Mouse (Mus musculus): ENCODE data around the gene Il17rd. TPM values are rescaled to one million over a fixed set of nuclear protein-coding genes. Genes with fewer than 3 reads are reported as not detected.

The Il17rd gene
- polyA plus RNA-seq, 1 experiment from 2014 or later, result 15.5 TPM

DNA sequence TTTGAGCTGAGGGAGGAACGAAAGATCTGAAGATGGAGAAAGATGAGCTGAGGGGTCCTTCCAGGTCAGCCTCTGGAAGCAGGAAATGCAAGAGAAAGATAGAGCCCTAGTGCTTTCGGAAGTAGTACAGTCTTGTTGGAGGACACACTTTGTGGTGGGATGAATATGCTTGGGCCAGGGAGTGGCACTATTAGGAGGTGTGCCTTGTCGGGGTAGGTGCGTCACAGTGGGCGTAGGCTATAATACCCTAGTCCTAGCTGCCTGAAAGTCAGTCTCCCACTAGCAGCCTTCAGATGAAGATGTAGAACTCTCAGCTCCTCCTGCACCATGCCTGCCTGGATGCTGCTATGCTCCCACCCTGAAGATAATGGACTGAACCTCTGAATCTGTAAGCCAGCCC, 110.7 kb downstream of the Il17rd start:
- Histone ChIP-seq H3K4me3 (replicated peaks) (no peak overlapping the region), H3K36me3 (no peaks in the 10 kb centered on the region), H3K27ac (no peak overlapping the region), H3K4me1 (replicated peaks) (peaks cover 36% of the 10 kb centered on the region), H3K27me3 (no peaks in the 10 kb centered on the region), H3K4me2 (no peak overlapping the region), H3K9ac (replicated peaks) (no peak overlapping the region), H3K9me3 (no peaks in the 10 kb centered on the region)
- ATAC-seq (ENCODE audit: insufficient number of reproducible peaks, insufficient read depth, low FRiP score, low TSS enrichment, low read depth), result no peak
- 96% methylated on average over 5 of the region's 5 CpGs for WGBS

GRCm38 (mm10) chr14:27150011-27150640, 111.4 kb downstream of the Il17rd start:
- 52% methylated on average over 6 of the region's 6 CpGs for WGBS
- no peak overlapping the region for H3K4me3 ChIP-seq (replicated peaks)
- H3K27me3 ChIP-seq, result no peaks in the 10 kb centered on the region
- no peak overlapping the region for H3K9ac ChIP-seq (replicated peaks)
- no peaks in the 10 kb centered on the region for H3K36me3 ChIP-seq
- no peaks in the 10 kb centered on the region for H3K9me3 ChIP-seq
- no peak overlapping the region for H3K27ac ChIP-seq
- peaks cover 36% of the 10 kb centered on the region for H3K4me1 ChIP-seq (replicated peaks)
- no peak for ATAC-seq (ENCODE audit: insufficient number of reproducible peaks, insufficient read depth, low FRiP score, low TSS enrichment, low read depth)
- H3K4me2 ChIP-seq, result no peak overlapping the region

GRCm38 (mm10) chr14:27151432-27151831, 112.7 kb downstream of the Il17rd start:
- H3K27me3 ChIP-seq, result no peaks in the 10 kb centered on the region
- H3K9ac ChIP-seq (replicated peaks), result no peak overlapping the region
- peaks cover 31% of the 10 kb centered on the region for H3K4me1 ChIP-seq (replicated peaks)
- peak overlapping the region; percentile 73 for H3K27ac ChIP-seq
- 11% methylated on average over 8 of the region's 8 CpGs for WGBS
- peak; percentile 52 for ATAC-seq (ENCODE audit: insufficient number of reproducible peaks, insufficient read depth, low FRiP score, low TSS enrichment, low read depth)
- peak overlapping the region; percentile 10; the same call in 1 of the 2 replicates for H3K4me2 ChIP-seq
- H3K4me3 ChIP-seq (replicated peaks), result no peak overlapping the region
- no peaks in the 10 kb centered on the region for H3K36me3 ChIP-seq
- H3K9me3 ChIP-seq, result no peaks in the 10 kb centered on the region

DNA sequence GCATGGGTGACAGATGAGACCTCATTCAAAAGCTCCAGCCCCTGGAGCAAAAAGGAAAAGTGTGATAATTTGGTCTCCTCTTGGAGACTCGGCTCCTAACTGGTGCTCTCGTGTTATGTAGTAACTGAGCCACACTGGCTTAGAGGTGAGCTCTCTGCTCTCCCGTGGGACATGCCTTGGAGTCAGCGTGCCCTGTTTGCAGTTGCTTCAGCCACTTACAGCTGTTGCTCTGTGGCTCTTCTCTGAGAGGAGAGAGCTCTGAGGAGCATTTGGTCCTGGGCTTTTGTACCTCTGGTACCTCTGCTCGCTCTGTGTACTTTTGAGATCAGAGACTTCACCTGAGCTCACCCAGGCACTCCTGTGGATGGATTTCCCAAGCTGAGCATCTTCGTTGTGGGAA, 116.3 kb downstream of the Il17rd start:
- H3K27ac ChIP-seq, result no peak overlapping the region
- ATAC-seq (ENCODE audit: insufficient number of reproducible peaks, insufficient read depth, low FRiP score, low TSS enrichment, low read depth), result no peak
- H3K9ac ChIP-seq (replicated peaks), result no peak overlapping the region
- no peaks in the 10 kb centered on the region for H3K36me3 ChIP-seq
- H3K27me3 ChIP-seq, result no peaks in the 10 kb centered on the region
- H3K4me1 ChIP-seq (replicated peaks), result peaks cover 35% of the 10 kb centered on the region
- H3K4me3 ChIP-seq (replicated peaks), result no peak overlapping the region
- WGBS, result 63% methylated on average over 6 of the region's 6 CpGs
- no peak overlapping the region for H3K4me2 ChIP-seq
- H3K9me3 ChIP-seq, result no peaks in the 10 kb centered on the region

- no peaks in the 10 kb centered on the region for H3K27me3 ChIP-seq
- WGBS, result 81% methylated on average over 6 of the region's 6 CpGs
- no peak for ATAC-seq (ENCODE audit: insufficient number of reproducible peaks, insufficient read depth, low FRiP score, low TSS enrichment, low read depth)
- no peak overlapping the region for H3K4me3 ChIP-seq (replicated peaks)
- no peaks in the 10 kb centered on the region for H3K9me3 ChIP-seq
- H3K27ac ChIP-seq, result no peak overlapping the region
- H3K9ac ChIP-seq (replicated peaks), result no peak overlapping the region
- H3K4me1 ChIP-seq (replicated peaks), result peaks cover 28% of the 10 kb centered on the region
- no peaks in the 10 kb centered on the region for H3K36me3 ChIP-seq
- no peak overlapping the region for H3K4me2 ChIP-seq
These were observed 117.3 kb downstream of the Il17rd start for GRCm38 (mm10) chr14:27156032-27156431.

Other genes with a start within 250 kb of the Il17rd start
- gene Asb14, start 144.4 kb upstream of the Il17rd start, polyA plus RNA-seq (2016; fragmentation: Nextera tagmentation; extraction: Ambion mirVana), result 0.18 TPM in 1 of 2 replicates, not detected in the other
- gene Appl1, start 67.7 kb upstream of the Il17rd start, polyA plus RNA-seq (2016; fragmentation: Nextera tagmentation; extraction: Ambion mirVana), result 45.7 and 47.5 TPM in 2 replicates
- gene Hesx1, start 44.5 kb upstream of the Il17rd start, polyA plus RNA-seq (2016; fragmentation: Nextera tagmentation; extraction: Ambion mirVana), result 0.22 TPM in 1 of 2 replicates, not detected in the other
- gene Arhgef3, start 76.0 kb downstream of the Il17rd start, polyA plus RNA-seq (2016; fragmentation: Nextera tagmentation; extraction: Ambion mirVana), result 26.6 and 27.4 TPM in 2 replicates

Measured in limb, embryonic 12.5 days (tissue).